Mouse (Mus musculus) E14TG2a.4 (cell line): ENCODE measurements at regions not wholly inside any gene's neighbourhood (a gene's known extent, or its start where the extent isn't known, plus 50 kb on each side); places are given as distances from the start of the nearest gene placed in this dataset.

Experiments
- H3K27me3 ChIP-seq: 2 replicates; pipeline ENCODE4 v1.6.1; 2014; ENCODE audit warnings: low read length, control low read depth; ENCODE audit not compliant: insufficient read depth
- H3K36me3 ChIP-seq: 2 replicates; pipeline ENCODE4 v1.6.1; 2014; ENCODE audit warnings: low read length, control low read depth; ENCODE audit not compliant: insufficient read depth
- H3K4me1 ChIP-seq: replicated peaks from 2 replicates; pipeline ENCODE4 v1.6.1; 2014; ENCODE audit warnings: low read depth, low read length, control low read depth
- H3K4me3 ChIP-seq: replicated peaks from 2 replicates; pipeline ENCODE4 v1.5.1; 2014; ENCODE audit warnings: mild to moderate bottlenecking, low read length
- H3K9me3 ChIP-seq: 2 replicates; pipeline ENCODE4 v1.6.1; 2014; ENCODE audit warnings: low read length, control low read depth
- CTCF ChIP-seq: conservative IDR thresholded peaks from 2 replicates; pipeline ENCODE4 v1.5.1; 2014; ENCODE audit warnings: low read length
- NANOG ChIP-seq: IDR thresholded peaks from 2 replicates; pipeline ENCODE4 v1.6.1; 2014; ENCODE audit warnings: borderline replicate concordance, low read length, mixed read lengths
- POU5F1 ChIP-seq: IDR thresholded peaks from 2 replicates; pipeline ENCODE4 v1.6.1; 2014; ENCODE audit warnings: low read length, borderline replicate concordance

DNA sequence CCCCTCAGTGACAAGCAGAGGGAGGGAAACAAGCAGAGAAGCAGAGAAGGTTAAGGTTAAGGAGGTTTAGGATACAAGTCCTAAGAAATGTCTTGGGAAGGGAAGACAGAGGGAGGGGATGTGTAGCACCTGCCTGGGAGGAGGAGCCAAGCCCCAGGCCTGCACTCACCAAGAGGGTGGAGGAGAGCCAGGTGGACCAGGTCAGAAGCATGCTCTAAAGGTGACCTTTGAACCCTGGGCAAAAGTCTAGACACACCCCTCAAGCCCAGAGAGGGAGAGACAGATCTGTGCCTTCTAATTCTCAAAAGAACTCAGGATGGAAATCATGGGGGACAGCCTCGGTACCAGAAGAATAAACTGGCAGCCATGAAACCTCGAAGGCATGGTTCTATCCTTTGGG, 54.4 kb upstream of the Calm2 start:
- H3K36me3 ChIP-seq: no peaks in the 10 kb centered on the region
- peaks cover 24% of the 10 kb centered on the region for H3K4me1 ChIP-seq
- H3K9me3 ChIP-seq: peaks cover 5% of the 10 kb centered on the region
- H3K4me3 ChIP-seq: no peak overlapping the region
- H3K27me3 ChIP-seq: peaks cover 19% of the 10 kb centered on the region
- TF ChIP-seq NANOG (no peak), POU5F1 (no peak), CTCF (no peak)

DNA sequence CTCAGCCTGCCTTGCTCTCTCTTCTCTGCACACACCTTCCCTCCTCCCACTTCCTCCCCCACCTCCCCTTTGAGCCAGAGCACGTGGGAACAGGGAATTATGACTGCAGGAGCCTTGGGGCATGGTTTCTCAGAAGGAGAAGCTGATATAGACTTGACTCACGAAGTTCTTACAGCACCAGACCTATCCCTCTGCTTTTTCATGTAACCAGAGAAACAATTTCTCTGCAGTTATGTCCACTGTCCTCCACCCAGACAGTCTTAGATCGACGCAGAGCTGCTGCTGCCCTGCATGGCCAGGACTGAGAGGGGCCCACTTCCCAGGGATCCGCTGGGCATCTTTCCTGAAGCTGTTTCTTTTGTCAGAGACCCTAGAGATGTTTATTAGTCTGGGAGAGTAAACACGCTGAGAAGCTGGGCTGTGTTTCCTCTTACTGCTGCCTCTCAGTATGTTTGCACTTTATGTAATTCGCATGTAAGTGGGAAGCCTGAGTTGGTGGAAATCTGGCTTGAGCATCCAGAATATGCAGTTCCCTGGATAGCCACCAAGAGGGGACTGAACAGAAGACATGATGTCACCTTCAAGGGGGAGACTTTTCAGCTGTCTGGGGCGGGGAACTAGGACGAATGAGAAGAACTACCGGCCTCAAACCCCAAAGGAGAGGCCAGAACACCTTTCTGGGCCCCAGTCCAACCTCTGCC, 55.1 kb upstream of the Calm2 start:
- H3K4me1 ChIP-seq: peaks cover 24% of the 10 kb centered on the region
- H3K27me3 ChIP-seq: peaks cover 19% of the 10 kb centered on the region
- H3K4me3 ChIP-seq: no peak overlapping the region
- TF ChIP-seq CTCF: no peak
- no peak for TF ChIP-seq POU5F1
- TF ChIP-seq NANOG: no peak
- no peaks in the 10 kb centered on the region for H3K36me3 ChIP-seq
- no peaks in the 10 kb centered on the region for H3K9me3 ChIP-seq

DNA sequence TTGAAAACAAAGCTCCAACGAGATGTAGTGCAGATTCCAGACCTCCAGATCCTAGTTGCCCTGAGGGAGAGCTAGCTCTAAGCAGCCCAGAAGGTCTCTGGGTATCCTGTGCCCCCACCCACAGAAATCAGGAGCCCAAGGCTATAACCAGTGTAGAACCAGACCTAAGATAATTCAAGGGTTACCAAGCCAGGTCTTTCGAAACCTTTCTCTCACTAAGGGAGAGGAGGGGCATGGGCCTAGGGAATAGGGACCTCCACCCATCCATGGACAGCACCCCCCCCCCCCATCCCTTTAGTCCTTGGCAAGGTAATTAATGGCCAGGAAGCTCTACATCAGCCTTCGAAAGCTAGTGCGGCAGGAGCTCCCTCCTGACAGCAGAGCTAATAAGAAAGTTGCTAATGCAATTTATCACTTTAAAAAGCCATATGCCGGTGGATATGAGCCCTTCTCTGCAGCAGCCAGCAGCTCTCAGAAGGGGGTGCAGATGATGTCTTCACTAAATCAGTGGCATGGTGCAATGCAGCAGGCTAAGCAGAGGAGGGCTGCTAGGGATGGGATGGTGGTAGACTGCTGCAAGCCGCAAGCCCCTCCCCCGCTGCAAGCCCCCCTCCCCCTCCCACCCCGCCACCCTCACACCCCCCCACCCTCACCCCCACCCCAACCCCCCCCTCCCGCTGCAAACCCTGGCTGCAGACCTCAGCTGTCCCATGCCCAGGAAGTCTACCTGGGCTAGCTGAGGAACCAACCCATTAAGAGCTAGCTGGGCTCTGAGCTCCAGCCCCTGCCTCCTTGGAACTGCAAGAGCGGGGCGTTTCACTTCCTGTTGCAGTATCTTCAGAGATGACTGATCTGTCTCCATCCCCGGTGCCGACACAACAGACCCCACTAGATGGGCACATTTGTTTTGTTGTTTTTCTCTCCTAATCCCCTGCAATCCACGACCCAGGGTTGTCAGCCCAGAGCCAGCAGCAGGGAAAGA, 55.9 kb upstream of the Calm2 start:
- Histone ChIP-seq H3K36me3 (no peaks in the 10 kb centered on the region), H3K4me3 (no peak overlapping the region), H3K9me3 (no peaks in the 10 kb centered on the region), H3K4me1 (peaks cover 24% of the 10 kb centered on the region), H3K27me3 (peaks cover 19% of the 10 kb centered on the region)
- no peak for TF ChIP-seq POU5F1
- TF ChIP-seq CTCF: no peak
- no peak for TF ChIP-seq NANOG

DNA sequence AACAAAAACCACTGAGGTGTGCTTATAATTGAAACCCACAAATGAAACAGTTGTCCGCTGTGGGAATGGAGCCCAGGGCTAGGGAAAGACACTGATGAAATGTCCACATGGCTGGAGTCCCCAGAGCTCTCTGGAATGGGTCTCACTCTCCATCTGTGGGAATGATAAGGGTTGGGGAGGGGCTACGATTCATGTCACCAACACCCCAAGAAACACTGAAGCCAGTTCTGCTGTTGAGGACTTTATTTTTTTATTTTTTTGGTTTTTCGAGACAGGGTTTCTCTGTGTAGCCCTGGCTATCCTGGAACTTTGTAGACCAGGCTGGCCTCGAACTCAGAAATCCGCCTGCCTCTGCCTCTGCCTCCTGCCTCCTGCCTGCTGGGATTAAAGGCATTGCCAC, 56.8 kb upstream of the Calm2 start:
- no peaks in the 10 kb centered on the region for H3K36me3 ChIP-seq

DNA sequence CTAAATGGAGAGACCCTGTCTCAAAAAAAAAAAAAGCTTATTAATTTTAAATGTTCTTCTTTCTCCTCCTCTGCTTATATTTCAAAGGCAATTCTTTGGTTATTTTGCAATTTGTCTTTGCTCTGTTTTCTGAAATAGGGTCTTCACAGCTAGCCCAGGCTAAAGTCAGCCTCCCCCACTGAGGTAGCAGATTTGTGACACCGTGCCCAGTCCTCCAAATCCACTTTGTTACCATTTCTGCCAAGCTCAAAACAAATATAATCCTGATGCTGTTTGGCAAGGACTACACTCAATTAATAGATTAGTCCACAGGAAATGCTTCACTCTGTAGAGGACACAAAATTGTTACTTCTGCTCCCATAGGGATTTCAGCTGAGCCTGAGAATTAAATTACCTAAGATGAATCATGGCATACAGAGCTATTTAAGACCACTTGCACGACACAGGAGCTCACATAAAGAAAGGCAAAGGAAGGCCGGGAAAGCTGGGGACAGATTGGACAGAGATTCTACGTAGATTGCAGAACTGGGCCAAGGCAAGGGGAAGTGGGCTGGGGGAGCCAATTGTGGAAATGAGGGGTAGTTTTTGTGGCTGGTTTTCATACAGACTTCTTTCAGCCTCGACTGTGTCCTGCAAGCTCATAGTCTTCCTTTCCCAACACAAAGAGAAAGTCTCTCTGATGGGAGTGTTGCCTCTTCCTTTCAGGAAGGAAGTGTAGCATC, 58.4 kb upstream of the Calm2 start:
- H3K4me3 ChIP-seq: no peak overlapping the region
- no peak for TF ChIP-seq CTCF
- TF ChIP-seq POU5F1: no peak
- no peak for TF ChIP-seq NANOG
- H3K36me3 ChIP-seq: no peaks in the 10 kb centered on the region
- H3K4me1 ChIP-seq: peaks cover 24% of the 10 kb centered on the region
- H3K27me3 ChIP-seq: peaks cover 19% of the 10 kb centered on the region
- no peaks in the 10 kb centered on the region for H3K9me3 ChIP-seq

More for the DNA sequence above, 56.8 kb upstream of the Calm2 start:
- H3K27me3 ChIP-seq: peaks cover 20% of the 10 kb centered on the region
- H3K9me3 ChIP-seq: no peaks in the 10 kb centered on the region
- H3K4me1 ChIP-seq: peaks cover 24% of the 10 kb centered on the region
- H3K4me3 ChIP-seq: no peak overlapping the region
- no peak for TF ChIP-seq CTCF
- TF ChIP-seq POU5F1: no peak

DNA sequence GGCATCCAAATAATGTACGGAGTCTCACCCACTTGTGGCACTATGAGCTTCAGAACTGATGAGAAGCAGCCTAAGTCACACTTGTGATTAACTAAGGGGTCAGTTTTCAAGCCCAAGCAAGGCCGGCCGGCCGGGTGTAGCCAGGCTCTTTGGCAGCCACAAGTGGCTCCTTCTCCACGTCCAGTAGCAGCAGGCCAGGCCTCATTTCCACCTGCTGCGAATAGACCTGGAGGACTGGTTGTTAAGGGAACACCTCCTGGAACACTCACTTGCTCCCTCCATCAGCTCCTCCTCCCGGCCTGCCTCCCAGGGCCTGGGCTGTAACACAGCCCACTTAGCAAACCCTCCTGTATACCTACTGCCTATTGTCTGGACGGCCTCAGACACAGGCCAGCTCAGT, 61.1 kb upstream of the Calm2 start:
- TF ChIP-seq POU5F1 (no peak), NANOG (no peak), CTCF (no peak)
- Histone ChIP-seq H3K36me3 (no peaks in the 10 kb centered on the region), H3K4me3 (no peak overlapping the region), H3K27me3 (peaks cover 7% of the 10 kb centered on the region; the same call in 1 of the 2 replicates), H3K4me1 (peaks cover 25% of the 10 kb centered on the region), H3K9me3 (no peaks in the 10 kb centered on the region)

DNA sequence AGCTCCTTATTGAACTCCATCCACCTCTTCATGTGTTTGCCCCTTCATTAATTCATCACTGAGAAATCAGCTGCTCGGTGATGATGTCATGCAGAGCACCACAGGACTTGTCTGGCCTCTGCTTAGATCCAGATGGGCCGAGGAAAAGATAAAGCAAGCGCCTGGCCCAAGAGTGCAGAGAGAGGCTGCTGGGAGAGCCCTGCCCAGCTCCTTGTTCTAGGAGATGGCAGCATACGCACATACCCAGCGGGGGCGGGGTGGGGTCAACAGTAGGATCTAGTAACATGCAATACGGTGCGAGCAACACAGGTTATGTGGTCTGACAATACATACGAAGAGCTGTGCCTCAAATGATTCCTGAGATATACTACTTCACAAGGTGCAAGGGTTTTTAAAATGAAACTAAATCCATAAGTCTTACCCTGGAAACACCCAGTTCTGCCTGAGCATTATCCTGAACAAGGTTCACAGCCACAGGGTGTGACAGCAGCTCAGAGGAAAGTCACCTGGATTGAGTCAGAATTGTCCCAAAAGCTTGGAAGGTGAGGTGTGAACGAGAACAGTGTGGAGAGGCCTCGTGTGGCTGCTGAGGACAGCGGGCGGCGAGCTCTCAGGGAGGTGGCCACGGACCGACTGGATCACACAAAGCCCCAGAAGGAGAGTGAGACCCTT, 62.0 kb upstream of the Calm2 start:
- Histone ChIP-seq H3K4me1 (peaks cover 28% of the 10 kb centered on the region), H3K36me3 (no peaks in the 10 kb centered on the region), H3K9me3 (no peaks in the 10 kb centered on the region), H3K4me3 (no peak overlapping the region), H3K27me3 (peaks cover 7% of the 10 kb centered on the region; the same call in 1 of the 2 replicates)
- no peak for TF ChIP-seq POU5F1
- TF ChIP-seq CTCF: no peak
- no peak for TF ChIP-seq NANOG
